ENCODE assay signal across 22 mouse cellular contexts in the genomic region with DNA sequence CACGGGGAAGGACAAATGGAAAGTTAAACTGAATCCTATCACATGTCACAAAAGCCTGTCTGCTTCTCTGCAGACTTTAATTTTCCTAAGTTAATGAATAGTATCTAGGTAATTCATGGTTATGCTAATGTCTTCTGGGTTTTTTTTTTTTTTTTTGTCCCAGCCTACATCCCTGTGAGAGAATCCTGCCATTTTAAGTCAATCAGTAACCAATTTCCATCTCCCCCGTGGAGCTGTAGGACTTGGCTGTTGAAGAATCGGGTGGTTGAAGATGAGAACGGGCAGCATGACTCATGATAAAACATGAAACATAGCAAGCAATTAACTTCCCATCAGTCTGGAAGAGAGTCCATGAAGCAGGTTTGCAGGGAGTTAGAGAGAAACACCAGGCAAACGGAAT.
A peak's percentile ranks its signal among the peaks of the same experiment; 100 is the strongest.
DNase-seq lines count a peak whose midpoint lies in the region; ATAC-seq and TF ChIP-seq lines count a peak whose summit lies in the region.
"Had no signal": no experiment of that assay in that cellular context is flagged by ENCODE, and none has a peak within 500 bp of the region (broad histone marks: within the 10 kb centered on the region; RNA-seq: fewer than 3 reads in every experiment).

No protein-coding gene starts in this region.

- peak; percentile 43; the same call in 1 of the 2 replicates for ATAC-seq in frontal cortex, adult (ENCODE audit: low TSS enrichment)
- ATAC-seq in kidney, postnatal 0 days (replicated peaks; ENCODE audit: low FRiP score, low read depth) = peak; percentile 73
- no peak for ATAC-seq in kidney, embryonic 14.5 days (ENCODE audit: low FRiP score, low TSS enrichment)
- ATAC-seq: CD4-positive, CD25-positive, alpha-beta regulatory T cell, adult 4 months; forebrain, embryonic 16.5 days had no signal

- WGBS in kidney, postnatal 0 days = 67% methylated on average over 5 of the region's 5 CpGs
- 74% methylated on average over 5 of the region's 5 CpGs for WGBS in kidney, embryonic 14.5 days

- H3K36me3 ChIP-seq in kidney, postnatal 0 days (ENCODE audit: insufficient read depth, low read length) = no peaks in the 10 kb centered on the region
- H3K36me3 ChIP-seq in kidney, embryonic 14.5 days (ENCODE audit: control insufficient read depth, insufficient read depth, low read length) = no peaks in the 10 kb centered on the region
- H3K36me3 ChIP-seq: embryonic facial prominence, embryonic 13.5 days; forebrain, embryonic 12.5 days; G1E; heart, embryonic 12.5 days; hindbrain, embryonic 10.5 days had no signal

- no peak overlapping the region for H3K27ac ChIP-seq in kidney, postnatal 0 days
- no peak overlapping the region for H3K27ac ChIP-seq in kidney, embryonic 14.5 days (ENCODE audit: low read depth, low read length)
- H3K27ac ChIP-seq: embryonic facial prominence, embryonic 13.5 days; forebrain, embryonic 12.5 days; gastrocnemius, adult 2 months; hindbrain, embryonic 10.5 days had no signal

- no peak overlapping the region for H3K9ac ChIP-seq in kidney, postnatal 0 days (ENCODE audit: low read depth, low read length)
- no peak overlapping the region for H3K9ac ChIP-seq in kidney, embryonic 14.5 days (ENCODE audit: low read depth, low read length)
- H3K9ac ChIP-seq: embryonic facial prominence, embryonic 13.5 days; forebrain, embryonic 12.5 days; heart, embryonic 12.5 days had no signal

- H3K27me3 ChIP-seq in kidney, postnatal 0 days (ENCODE audit: insufficient read depth, low read length) = no peaks in the 10 kb centered on the region
- no peaks in the 10 kb centered on the region for H3K27me3 ChIP-seq in kidney, embryonic 14.5 days (ENCODE audit: control insufficient read depth, insufficient read depth, low read length)
- H3K27me3 ChIP-seq: embryonic facial prominence, embryonic 13.5 days; forebrain, embryonic 12.5 days; heart, embryonic 12.5 days had no signal

- H3K4me2 ChIP-seq in kidney, postnatal 0 days (ENCODE audit: low read length) = no peak overlapping the region
- no peak overlapping the region for H3K4me2 ChIP-seq in kidney, embryonic 14.5 days (replicated peaks; ENCODE audit: low read depth, low read length)
- H3K4me2 ChIP-seq: embryonic facial prominence, embryonic 13.5 days; forebrain, embryonic 12.5 days; heart, embryonic 12.5 days had no signal

- no peak for DNase-seq in frontal cortex, adult 2 months (ENCODE audit: extremely low spot score in 1 of 2, low spot score in 1 of 2)
- peak; percentile 2 to 11 for DNase-seq in kidney, adult 8-10 months
- no peak for DNase-seq in kidney, adult 11 months
- DNase-seq in kidney, postnatal 0 days (ENCODE audit: low spot score) = no peak
- DNase-seq in kidney, postnatal 14 days = peak; percentile 4
- DNase-seq: adrenal gland, adult 8-10 months; adrenal gland, postnatal 36 days; B cell, adult 2 months; cerebellum, adult 11-12 months; cerebellum, adult 9-10 months; cerebellum, postnatal 25 days; gastrocnemius, adult 2 months; gastrocnemius, postnatal 25 days had no signal

- H3K4me3 ChIP-seq in kidney, postnatal 0 days (replicated peaks; ENCODE audit: low read depth, low read length) = no peak overlapping the region
- no peak overlapping the region for H3K4me3 ChIP-seq in kidney, embryonic 14.5 days (ENCODE audit: low read length)
- H3K4me3 ChIP-seq: embryonic facial prominence, embryonic 13.5 days; forebrain, embryonic 12.5 days; gastrocnemius, adult 2 months; heart, embryonic 12.5 days; hindbrain, embryonic 10.5 days had no signal

- H3K4me1 ChIP-seq in kidney, postnatal 0 days (replicated peaks; ENCODE audit: insufficient read depth, low read length) = no peaks in the 10 kb centered on the region
- H3K4me1 ChIP-seq in kidney, embryonic 14.5 days (ENCODE audit: control insufficient read depth, insufficient read depth, low read length) = no peaks in the 10 kb centered on the region
- H3K4me1 ChIP-seq: embryonic facial prominence, embryonic 13.5 days; forebrain, embryonic 12.5 days; heart, embryonic 12.5 days; hindbrain, embryonic 10.5 days had no signal

- no peaks in the 10 kb centered on the region; the same call in 1 of the 2 replicates for H3K9me3 ChIP-seq in kidney, postnatal 0 days (replicated peaks; ENCODE audit: low read length)
- H3K9me3 ChIP-seq in kidney, embryonic 14.5 days (ENCODE audit: control insufficient read depth, low read length) = no peaks in the 10 kb centered on the region
- H3K9me3 ChIP-seq: embryonic facial prominence, embryonic 13.5 days; forebrain, embryonic 12.5 days; heart, embryonic 12.5 days; hindbrain, embryonic 10.5 days had no signal

- no peak for TF ChIP-seq CTCF in kidney, postnatal 0 days (IDR thresholded peaks at IDR 0.05; ENCODE audit: low read depth)

Comparison
In these comparisons a context has a peak if more than half of its experiments do, and no peak if none do; other contexts are left out.
1. DNase-seq: peak in kidney, adult 8-10 months (2 of 2) and kidney, postnatal 14 days (single experiment); none in frontal cortex, adult 2 months (0 of 2), kidney, adult 11 months (single experiment) and kidney, postnatal 0 days (single experiment).